Mouse (Mus musculus) macrophage (primary cell): Measurements from ENCODE around the gene Evpl. TPM values are rescaled to one million over a fixed set of nuclear protein-coding genes. Genes with fewer than 3 reads are reported as not detected.

Source experiments
- H3K27ac ChIP-seq: fragments of 350-480 bp; formaldehyde crosslinking; 2 replicates; pipeline ENCODE4 v1.9.0; 2021
- H3K36me3 ChIP-seq: fragments of 350-480 bp; formaldehyde crosslinking; 2 replicates; pipeline ENCODE4 v1.9.0; 2021; ENCODE audit errors: inconsistent target
- H3K4me3 ChIP-seq: fragments of 350-480 bp; formaldehyde crosslinking; 2 replicates; pipeline ENCODE4 v1.9.0; 2021; ENCODE audit errors: inconsistent target
- H3K79me2 ChIP-seq: fragments of 350-480 bp; formaldehyde crosslinking; 2 replicates; pipeline ENCODE4 v1.9.0; 2021; ENCODE audit errors: inconsistent target
- WGBS: methylation state at CpG from one replicate; pipeline ENCODE4 v1.1.7; 2026; ENCODE audit warnings: inconsistent platforms; ENCODE audit not compliant: missing documents; 5-methylcytosine and 5-hydroxymethylcytosine counted together
- polyA plus RNA-seq: library from polyadenylated mRNA; stranded (reverse); fragments of 250-400 nt; gene quantifications from 3 replicates; pipeline ENCODE4 v1.2.4, GENCODE M21; 2018; ENCODE audit warnings: inconsistent platforms

Gene Evpl
- polyA plus RNA-seq, 1 experiment from 2014 or later, result not detected

- WGBS, result 98% methylated on average over 6 of the region's 6 CpGs
- Histone ChIP-seq H3K4me3 (no peak overlapping the region), H3K36me3 (peaks cover 58% of the 10 kb centered on the region)
These were observed 30.4 kb upstream of the Evpl start for GRCm38 (mm10) chr11:116268313-116268712.

GRCm38 (mm10) chr11:116267637-116268036 is 29.8 kb upstream of the Evpl start:
- Histone ChIP-seq H3K79me2 (peaks cover 38% of the 10 kb centered on the region), H3K4me3 (no peak overlapping the region), H3K27ac (no peak overlapping the region), H3K36me3 (peaks cover 65% of the 10 kb centered on the region)
- WGBS, result 87% methylated on average over 6 of the region's 8 CpGs

More at GRCm38 (mm10) chr11:116268313-116268712, 30.4 kb upstream of the Evpl start:
- Histone ChIP-seq H3K27ac (no peak overlapping the region), H3K79me2 (peaks cover 45% of the 10 kb centered on the region)

- no peak overlapping the region for H3K27ac ChIP-seq
- peaks cover 78% of the 10 kb centered on the region for H3K36me3 ChIP-seq
- 28% methylated on average over 2 of the region's 4 CpGs for WGBS
- peaks cover 20% of the 10 kb centered on the region for H3K79me2 ChIP-seq
- H3K4me3 ChIP-seq, result no peak overlapping the region
These were observed 28.0 kb upstream of the Evpl start for GRCm38 (mm10) chr11:116265850-116266249.

GRCm38 (mm10) chr11:116265352-116265751 is 27.5 kb upstream of the Evpl start:
- H3K79me2 ChIP-seq, result peaks cover 15% of the 10 kb centered on the region
- H3K4me3 ChIP-seq, result no peak overlapping the region
- H3K27ac ChIP-seq, result no peak overlapping the region
- peaks cover 80% of the 10 kb centered on the region for H3K36me3 ChIP-seq
- 27% methylated on average over 11 of the region's 11 CpGs for WGBS

GRCm38 (mm10) chr11:116260259-116260658 is 22.4 kb upstream of the Evpl start:
- no peaks in the 10 kb centered on the region; the same call in 1 of the 2 replicates for H3K79me2 ChIP-seq
- H3K27ac ChIP-seq, result no peak overlapping the region
- 54% methylated on average over 7 of the region's 7 CpGs for WGBS
- H3K4me3 ChIP-seq, result no peak overlapping the region
- peaks cover 67% of the 10 kb centered on the region for H3K36me3 ChIP-seq

GRCm38 (mm10) chr11:116259461-116259860 is 21.6 kb upstream of the Evpl start:
- Histone ChIP-seq H3K79me2 (no peaks in the 10 kb centered on the region; the same call in 1 of the 2 replicates), H3K27ac (peak overlapping the region; percentile 15; the same call in 1 of the 2 replicates), H3K4me3 (no peak overlapping the region), H3K36me3 (peaks cover 59% of the 10 kb centered on the region)
- 20% methylated on average over 8 of the region's 8 CpGs for WGBS

GRCm38 (mm10) chr11:116255982-116256675 is 18.3 kb upstream of the Evpl start:
- no peak overlapping the region for H3K4me3 ChIP-seq
- H3K36me3 ChIP-seq, result peaks cover 57% of the 10 kb centered on the region
- WGBS, result 52% methylated on average over 9 of the region's 9 CpGs
- no peaks in the 10 kb centered on the region; the same call in 1 of the 2 replicates for H3K79me2 ChIP-seq
- no peak overlapping the region for H3K27ac ChIP-seq

GRCm38 (mm10) chr11:116255090-116255981 is 17.5 kb upstream of the Evpl start:
- H3K36me3 ChIP-seq, result peaks cover 57% of the 10 kb centered on the region
- H3K27ac ChIP-seq, result peak overlapping the region; percentile 52
- no peak overlapping the region for H3K4me3 ChIP-seq
- no peaks in the 10 kb centered on the region; the same call in 1 of the 2 replicates for H3K79me2 ChIP-seq
- WGBS, result 30% methylated on average over 22 of the region's 22 CpGs

GRCm38 (mm10) chr11:116254627-116255026 is 16.8 kb upstream of the Evpl start:
- H3K79me2 ChIP-seq, result no peaks in the 10 kb centered on the region; the same call in 1 of the 2 replicates
- H3K4me3 ChIP-seq, result no peak overlapping the region
- WGBS, result 17% methylated on average over 9 of the region's 9 CpGs
- H3K36me3 ChIP-seq, result peaks cover 63% of the 10 kb centered on the region
- peak overlapping the region; percentile 52 for H3K27ac ChIP-seq

GRCm38 (mm10) chr11:116253076-116253600 is 15.3 kb upstream of the Evpl start:
- Histone ChIP-seq H3K27ac (no peak overlapping the region), H3K79me2 (no peaks in the 10 kb centered on the region; the same call in 1 of the 2 replicates), H3K36me3 (peaks cover 67% of the 10 kb centered on the region), H3K4me3 (no peak overlapping the region)
- WGBS, result 52% methylated on average over 3 of the region's 3 CpGs

- Histone ChIP-seq H3K4me3 (no peak overlapping the region), H3K27ac (no peak overlapping the region), H3K79me2 (no peaks in the 10 kb centered on the region), H3K36me3 (peaks cover 82% of the 10 kb centered on the region)
- WGBS, result 89% methylated on average over 8 of the region's 8 CpGs
These were observed 13.0 kb upstream of the Evpl start for GRCm38 (mm10) chr11:116250898-116251297.

GRCm38 (mm10) chr11:116247502-116248222 is 9.8 kb upstream of the Evpl start:
- Histone ChIP-seq H3K4me3 (no peak overlapping the region), H3K36me3 (peaks cover 79% of the 10 kb centered on the region), H3K79me2 (no peaks in the 10 kb centered on the region), H3K27ac (no peak overlapping the region)
- WGBS, result 89% methylated on average over 14 of the region's 14 CpGs

- H3K36me3 ChIP-seq, result peaks cover 58% of the 10 kb centered on the region
- no peak overlapping the region for H3K4me3 ChIP-seq
- H3K27ac ChIP-seq, result no peak overlapping the region
- no peaks in the 10 kb centered on the region for H3K79me2 ChIP-seq
- WGBS, result 93% methylated on average over 6 of the region's 6 CpGs
These were observed 7.7 kb upstream of the Evpl start for GRCm38 (mm10) chr11:116245616-116246015.

GRCm38 (mm10) chr11:116244580-116244979 is 6.7 kb upstream of the Evpl start:
- H3K36me3 ChIP-seq, result peaks cover 48% of the 10 kb centered on the region
- no peak overlapping the region for H3K27ac ChIP-seq
- H3K4me3 ChIP-seq, result no peak overlapping the region
- WGBS, result 92% methylated on average over 8 of the region's 8 CpGs
- no peaks in the 10 kb centered on the region for H3K79me2 ChIP-seq
